Mouse (Mus musculus): ENCODE measurements at regions not wholly inside any gene's neighbourhood (a gene's known extent, or its start where the extent isn't known, plus 50 kb on each side); places are given as distances from the start of the nearest gene placed in this dataset.
"Not testable (repeated sequence)": the region's sequence is repeated elsewhere in the genome, so short reads cannot be mapped to it uniquely, and the experiment has no call there.

DNA sequence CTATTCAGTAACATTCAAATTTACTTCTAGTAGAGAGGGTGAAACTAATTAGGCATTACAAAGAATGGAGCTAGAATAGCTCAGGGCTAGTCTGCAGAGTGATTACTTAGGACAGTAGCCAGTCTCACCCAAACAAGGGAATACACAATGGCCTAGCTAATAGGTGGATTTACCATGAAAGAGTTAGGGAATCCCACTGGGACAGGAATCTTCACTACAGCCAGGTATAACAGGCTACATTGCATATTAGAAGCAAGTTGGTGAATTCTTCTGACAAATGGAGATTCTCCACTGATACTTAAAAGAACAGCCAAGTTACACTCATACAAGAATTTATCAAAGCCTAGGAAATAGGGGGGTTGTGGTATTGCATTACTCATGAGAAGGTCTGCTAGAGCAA lies 670.2 kb upstream of the Chrm3 start:
- not testable (repeated sequence) for DNase-seq (ENCODE audit: low spot score)

DNA sequence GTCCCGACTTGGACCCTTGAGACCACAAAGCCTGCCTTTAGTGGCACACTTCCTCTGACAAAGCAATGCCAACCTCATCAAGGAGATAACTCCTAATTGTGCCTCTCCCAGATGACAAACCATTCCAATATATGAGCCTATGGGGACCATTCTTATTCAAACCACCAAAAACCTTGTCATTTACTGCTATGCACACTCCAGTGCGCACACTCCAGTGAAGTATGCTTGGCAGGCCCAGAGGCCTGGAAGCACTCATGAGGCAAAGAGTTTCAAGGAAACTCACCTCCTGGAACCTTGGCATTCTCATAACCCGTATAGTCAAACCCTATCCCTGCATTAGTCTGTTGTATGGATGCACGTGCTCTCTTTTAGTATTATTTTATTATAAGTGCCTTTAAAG lies 669.7 kb upstream of the Chrm3 start:
- DNase-seq (ENCODE audit: low spot score), result no peak

DNA sequence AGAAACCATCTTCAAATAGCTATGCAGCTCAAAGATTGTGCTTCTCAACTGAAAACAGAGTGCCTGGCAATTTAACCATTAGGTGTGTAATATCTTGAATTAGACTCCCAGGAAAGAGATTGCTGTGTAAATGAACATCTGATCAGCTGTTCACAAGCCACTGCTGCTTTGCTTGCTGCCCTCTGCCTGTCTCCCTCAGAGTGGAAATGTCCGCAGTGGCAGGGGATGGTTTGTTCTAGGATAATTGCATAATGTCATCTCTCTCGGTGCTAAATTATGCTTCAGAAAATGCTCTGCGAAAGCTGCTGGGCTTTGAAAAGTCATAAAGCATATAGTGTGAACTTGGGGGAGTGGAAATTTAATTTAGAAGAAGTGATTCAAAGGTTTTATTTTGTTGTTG lies 665.3 kb upstream of the Chrm3 start:
- no peak for DNase-seq (ENCODE audit: low spot score)

DNA sequence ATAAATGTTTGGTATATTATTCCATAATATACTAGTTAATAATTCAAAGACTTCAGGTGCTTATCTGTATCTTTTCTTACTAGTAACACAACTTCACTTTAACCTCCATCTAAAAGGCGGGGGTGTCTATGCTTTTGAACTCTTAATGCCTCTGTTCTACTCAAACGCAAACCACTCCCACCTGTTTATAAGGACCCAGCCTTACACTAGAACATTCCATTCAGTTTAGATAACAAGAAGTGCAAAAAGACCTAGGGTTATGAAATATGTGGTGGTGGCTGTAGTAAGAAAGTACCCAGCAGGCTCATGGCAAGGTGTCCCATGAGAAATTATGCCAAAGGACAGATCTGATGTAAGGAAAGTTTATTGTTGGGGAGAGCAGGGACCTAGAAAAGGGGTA lies 663.8 kb upstream of the Chrm3 start:
- no peak for DNase-seq (ENCODE audit: low spot score)

DNA sequence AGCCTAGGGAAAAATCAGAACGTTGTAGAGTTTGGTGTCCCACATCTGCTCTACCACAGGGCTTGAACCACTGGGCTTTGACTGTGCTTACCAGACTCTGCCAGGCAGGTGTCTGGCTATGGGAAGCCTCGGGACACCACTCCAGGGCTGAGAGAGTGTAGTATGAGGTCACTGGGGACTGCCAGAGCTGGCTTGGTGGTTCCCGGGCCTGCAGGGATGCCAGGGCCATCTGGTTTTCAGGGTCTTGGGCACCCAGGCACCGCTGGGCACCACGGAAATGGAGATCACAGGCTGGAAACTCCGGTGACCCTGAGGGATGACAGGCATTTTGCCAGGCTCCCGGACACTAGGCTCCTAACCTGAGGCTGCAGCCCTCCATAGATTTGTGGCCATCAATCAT lies 656.9 kb upstream of the Chrm3 start:
- DNase-seq (ENCODE audit: low spot score), result no peak

DNA sequence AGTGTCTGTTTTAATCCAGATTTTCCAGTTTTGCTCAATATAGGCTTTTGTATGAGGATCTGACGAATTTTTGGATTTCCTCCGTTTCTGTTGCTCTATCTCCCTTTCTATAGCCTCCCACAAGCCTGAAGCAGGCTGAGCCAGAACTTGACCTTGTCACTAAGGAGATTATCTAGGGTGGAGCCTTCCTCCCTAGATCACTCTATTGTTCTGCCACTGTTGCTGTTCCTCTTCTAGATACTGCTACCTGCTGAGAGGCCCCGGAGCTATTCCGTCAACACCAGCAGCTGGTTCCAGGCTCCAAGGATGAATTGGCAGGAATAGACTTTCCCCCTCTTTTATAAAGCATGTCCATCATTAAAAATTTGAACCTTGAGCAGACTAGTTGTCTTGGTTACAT lies 644.7 kb upstream of the Chrm3 start:
- no peak for DNase-seq (ENCODE audit: low spot score)

DNA sequence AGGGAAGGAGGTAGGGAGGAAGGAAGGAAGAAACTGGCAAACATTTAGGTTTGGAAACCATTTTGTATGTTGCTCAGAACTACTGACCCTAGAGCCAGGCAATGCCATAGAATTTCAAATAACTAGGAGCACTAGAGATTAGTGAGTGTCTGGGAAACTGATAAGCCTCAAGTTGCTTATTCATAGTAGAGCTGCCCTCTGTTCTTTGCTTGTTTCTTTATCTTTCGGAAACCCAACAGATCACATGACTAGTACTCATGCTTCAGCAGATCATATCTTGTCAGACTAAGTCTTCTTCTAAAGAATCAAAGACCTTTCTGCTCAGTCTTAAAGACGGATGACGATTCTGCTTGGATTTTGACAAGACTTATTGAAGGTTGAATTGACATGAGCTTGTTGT lies 630.5 kb upstream of the Chrm3 start:
- DNase-seq (ENCODE audit: low spot score), result no peak

DNA sequence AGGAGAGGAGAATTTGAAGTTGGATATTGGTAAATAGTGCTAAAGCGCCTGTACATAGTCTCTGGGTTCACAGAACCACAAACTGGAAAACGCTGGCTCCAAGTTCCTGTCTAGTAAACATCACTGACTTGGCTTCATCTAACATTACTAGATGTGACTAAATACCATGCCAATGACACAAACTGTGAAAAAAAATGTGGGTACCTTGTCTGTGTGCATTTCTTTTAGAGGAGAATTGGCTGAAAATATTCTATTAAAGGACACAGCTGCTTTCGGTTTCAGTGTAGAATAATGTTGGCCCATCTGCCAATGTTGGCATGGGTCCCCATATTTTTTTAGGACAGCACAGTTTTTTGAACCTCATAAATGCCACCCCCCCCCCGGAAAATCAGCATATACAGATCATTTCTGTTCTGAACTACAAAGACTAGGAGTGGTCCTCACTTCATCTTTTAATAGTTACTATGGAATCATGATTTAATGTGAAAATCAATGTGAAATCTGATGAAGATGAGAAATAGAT lies 629.9 kb upstream of the Chrm3 start:
- peak; percentile 17 for DNase-seq (ENCODE audit: low spot score)

DNA sequence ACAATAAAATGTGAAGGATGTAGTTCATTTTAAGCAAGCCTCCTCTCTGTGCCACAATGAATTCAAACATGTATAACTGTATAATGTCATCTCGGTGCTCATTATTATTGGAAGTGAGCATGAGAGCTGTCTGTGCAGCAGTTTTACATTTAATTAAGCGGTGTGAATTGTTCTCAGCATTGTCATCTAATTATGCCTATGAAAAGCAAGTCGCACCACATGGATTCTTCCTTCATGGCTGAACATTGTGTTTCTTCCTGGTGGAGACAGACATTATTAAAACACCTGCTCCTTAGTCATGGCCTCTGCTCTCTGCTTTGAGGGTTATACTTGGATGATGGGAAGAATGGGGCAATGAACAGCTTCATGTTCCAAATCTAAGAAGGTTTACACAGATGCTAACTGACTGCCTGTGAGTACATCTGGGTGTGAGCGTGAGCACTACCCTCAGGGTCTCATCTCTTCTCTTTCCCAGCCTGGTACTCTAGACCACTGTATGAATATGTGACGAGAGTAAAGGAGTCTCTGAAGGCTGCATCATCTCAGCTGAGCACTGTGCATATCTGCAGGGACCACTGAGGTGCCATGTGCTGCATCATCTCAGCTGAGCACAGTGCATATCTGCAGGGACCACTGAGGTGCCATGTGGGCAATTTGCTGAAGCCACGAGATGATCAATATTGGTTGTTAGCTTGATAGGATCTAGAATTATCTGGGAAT lies 628.6 kb upstream of the Chrm3 start:
- DNase-seq (ENCODE audit: low spot score), result no peak

DNA sequence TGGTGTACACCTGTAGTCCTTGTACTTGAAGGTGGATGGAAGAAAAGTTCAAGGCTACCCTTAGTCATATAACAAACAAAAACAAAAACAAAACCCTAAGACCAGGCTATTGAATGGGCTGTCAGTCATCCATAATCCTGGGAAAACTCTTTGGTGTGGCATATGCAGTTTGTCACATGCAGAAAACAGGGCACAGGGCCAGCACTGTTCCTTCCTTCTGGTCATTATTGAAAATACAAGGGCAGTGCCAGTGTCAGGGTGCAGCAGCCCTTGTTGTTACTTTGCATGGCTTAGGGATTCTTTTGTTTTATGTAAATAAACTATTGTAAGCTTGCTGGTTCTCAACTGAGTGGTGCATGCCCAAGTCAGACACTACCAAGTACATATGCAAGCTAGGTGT lies 623.1 kb upstream of the Chrm3 start:
- no peak for DNase-seq (ENCODE audit: low spot score)

DNA sequence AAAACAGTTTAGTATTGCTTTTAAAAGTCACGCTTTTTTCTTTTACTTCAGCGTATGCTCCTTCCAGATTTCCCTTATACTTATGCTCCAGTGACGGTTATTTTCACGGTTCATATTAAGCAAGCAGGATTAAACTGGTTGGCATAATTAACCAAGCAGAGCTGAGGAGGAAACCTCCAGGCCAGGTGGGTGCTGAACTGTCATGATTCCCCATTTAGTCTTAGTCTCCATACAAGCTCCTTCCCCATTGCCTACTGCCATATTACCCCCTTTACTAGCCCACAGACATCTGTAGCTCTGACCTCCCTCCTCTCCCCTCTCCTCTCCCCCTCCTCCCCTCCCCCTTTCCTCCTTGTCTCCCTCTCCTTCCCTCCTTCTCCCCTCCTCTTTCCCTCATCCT lies 621.9 kb upstream of the Chrm3 start:
- no peak for DNase-seq (ENCODE audit: low spot score)

DNA sequence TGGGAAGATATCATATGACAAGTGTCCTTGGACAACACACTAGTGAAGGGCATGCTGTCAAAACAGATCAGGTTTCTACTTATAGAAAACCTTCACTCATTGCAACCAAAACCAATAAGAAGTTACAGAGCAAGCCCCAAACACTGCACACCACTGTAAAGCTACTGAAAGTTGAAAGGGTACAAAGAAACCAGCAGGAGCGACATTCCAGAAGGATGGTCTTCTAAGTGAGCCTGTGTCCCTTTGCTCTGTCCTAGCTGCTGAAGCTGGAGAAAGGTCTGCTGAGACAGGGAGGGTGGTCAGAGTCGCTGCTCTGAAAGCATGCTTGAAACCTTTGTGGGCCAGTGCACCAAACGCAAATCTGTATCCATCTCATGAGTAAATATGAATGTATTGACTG lies 611.3 kb upstream of the Chrm3 start:
- DNase-seq (ENCODE audit: low spot score), result no peak

DNA sequence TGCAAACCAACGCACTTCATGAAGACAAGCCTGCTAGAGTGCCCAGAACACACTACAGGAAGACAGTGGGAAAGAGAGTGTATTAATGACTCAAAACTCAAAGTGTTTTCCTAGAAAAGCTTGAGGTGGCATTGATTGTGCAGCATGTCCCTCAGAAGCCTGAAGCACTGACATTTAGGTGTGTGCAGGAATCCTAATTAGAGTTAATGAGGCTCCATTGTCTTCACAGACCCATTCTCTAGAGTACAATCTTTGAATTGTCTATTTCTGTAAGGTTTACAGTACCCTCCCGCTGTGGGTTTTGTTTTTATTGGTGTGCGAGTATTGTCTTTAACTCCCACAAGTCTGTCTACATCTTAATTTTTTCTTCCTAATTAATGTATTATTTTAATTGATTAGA lies 610.1 kb upstream of the Chrm3 start:
- DNase-seq (ENCODE audit: low spot score), result no peak

DNA sequence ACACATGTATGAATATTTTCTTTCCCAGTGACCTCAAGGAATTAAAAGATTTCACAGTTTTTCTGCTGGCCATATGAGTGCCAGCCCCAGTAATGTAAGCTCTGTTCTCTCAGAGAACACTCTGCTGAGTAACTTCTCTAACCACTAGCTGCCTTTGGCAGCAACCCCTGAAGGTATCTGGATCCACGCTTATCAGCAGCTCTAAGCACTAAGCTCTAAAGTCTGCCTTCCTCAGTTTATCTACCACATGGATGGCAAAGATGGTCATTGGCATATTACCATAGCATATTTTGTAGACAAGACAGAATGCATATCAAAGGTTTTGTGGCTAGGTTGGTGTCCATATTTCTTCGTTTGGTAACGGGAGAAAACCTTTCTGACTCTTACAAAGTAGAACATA lies 592.3 kb upstream of the Chrm3 start:
- DNase-seq (ENCODE audit: low spot score), result no peak

DNA sequence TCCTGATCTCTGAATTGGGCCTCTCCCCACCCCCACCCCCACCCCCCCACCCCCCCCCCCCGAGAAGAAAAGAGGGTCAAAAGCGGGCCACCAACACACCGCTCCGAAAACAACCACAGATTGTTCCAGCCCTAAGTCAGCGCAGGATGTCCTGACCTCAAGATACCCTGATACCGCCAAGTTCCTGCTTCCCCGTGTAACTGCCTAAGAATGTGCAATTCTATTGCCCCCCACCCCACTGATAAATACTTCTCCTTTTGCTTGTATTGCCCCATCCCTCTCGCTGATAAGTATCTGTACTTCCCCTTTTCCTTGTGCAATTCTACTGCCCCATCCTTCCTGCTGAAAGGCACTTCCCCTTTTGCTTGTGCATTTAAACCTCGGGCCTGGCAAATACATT lies 590.0 kb upstream of the Chrm3 start:
- DNase-seq (ENCODE audit: low spot score), result not testable (repeated sequence)

DNA sequence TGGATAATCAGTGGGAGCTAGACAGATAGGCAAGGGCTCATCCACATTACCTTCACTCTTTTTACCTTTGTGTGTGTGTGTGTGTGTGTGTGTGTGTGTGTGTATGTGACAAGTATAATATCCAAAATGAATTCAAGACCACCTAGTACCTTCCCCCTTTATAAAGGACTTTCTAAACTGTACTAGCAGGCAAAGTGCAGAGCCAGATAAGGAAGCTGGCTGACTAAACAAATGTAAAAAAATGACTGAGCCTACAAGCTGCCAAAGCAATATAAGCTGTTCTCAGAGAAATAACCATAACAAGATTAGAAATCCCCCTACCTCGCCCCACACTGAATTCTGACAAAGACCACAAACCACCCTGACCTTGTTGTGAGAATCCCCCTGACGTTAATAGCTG lies 586.8 kb upstream of the Chrm3 start:
- no peak for DNase-seq (ENCODE audit: low spot score)

DNA sequence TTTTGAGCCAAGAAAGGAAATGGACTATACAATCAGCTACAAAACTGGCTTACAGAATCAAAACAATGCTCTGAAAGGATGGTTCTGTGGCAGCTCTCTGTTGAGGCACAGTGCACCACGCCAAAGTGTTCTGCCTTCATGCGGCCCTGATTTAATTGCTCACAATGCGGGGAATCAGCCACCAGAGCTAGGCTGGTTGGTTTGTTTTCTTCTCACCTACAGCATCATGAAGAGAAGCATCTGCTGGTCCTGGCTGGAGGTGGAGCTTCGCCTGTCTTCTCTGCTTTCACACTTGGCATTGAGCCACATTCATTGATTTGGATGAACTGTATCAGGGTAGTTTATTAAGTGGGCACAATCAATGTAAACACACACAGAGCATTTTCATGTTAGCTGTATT lies 583.2 kb upstream of the Chrm3 start:
- no peak for DNase-seq (ENCODE audit: low spot score)

DNA sequence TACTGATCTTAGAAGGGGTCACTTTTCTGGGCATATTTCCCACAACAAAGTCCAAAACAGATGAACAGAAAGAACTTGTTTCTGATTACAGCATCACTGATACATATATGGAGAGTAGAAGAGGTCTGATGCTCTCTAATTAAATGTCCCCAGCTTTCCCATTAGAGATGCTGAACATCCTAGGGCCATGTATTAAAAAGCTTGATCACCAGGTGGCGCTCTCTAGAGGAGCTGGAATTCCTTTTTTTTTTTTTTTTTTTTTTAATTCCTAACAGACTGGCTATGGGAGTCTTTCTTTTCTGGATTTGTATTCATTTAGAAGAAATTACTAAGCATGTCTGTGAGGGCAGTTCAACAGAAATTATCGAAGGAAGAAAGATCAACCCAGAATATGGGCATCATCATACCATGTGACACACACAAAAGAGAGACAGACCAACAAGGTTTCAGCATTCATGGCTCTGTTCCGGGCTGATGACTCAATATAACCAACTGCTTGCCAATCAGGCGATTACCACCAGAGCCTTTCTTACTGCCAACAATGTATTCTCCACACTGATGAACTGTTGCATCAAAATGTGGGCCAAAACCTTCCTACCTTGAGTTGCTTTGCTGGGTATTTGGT lies 581.5 kb upstream of the Chrm3 start:
- no peak for DNase-seq (ENCODE audit: low spot score)

DNA sequence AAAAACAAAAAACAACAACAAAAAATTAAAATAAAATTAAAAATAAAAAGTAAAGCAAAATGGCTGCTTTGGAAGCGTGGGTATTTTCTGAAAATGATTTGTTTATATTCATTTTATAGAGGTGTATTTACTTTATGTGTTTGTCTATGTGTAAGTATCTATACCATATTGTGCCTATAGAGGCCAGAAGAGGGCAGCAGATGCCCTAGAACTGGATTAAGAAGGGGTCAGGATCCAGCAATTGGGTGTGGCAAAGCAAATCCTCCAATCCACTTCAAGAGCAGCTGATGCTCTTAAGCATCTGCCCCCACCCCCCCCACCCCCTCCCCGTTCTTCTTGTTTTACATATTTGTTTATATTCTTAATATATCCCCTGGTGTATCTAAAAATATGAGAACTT lies 577.6 kb upstream of the Chrm3 start:
- no peak for DNase-seq (ENCODE audit: low spot score)

DNA sequence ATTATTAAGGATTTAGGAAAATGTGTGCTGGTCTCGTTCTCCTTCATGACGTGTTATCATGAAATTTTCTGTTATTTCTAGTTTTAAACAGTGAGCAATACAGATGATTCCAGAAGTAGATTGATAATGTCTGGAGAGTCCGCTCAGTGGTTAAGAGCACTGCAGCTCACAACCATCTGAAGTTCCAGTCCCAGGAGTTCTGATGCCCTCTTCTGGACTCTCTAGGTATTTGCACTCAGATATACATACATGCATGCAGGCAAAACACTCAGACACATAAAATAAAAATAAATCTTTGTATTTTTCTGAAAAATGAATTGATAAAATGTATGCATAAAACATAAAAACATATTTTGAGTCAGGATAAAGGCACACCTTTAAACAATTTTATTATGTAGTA lies 570.1 kb upstream of the Chrm3 start:
- DNase-seq (ENCODE audit: low spot score), result no peak

DNA sequence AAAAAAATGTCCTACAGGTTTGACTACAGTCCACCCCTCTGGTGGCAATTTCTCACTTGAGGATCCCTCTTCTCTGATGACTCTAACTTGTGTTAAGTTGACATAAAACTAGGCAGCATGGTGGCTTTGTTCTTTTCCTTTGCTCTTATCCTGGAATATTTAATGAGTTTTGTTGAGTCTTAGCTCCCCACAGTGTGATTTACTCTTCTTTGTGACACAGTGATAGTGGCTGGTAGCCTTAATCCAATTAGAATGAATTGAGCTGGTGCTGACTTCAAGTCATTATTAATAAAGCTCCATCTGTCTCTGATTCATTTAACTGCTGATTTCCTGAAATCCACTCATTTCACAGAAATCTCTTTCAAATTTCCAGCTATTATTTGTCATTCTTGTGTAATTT lies 553.7 kb upstream of the Chrm3 start:
- no peak for DNase-seq (ENCODE audit: low spot score)

DNA sequence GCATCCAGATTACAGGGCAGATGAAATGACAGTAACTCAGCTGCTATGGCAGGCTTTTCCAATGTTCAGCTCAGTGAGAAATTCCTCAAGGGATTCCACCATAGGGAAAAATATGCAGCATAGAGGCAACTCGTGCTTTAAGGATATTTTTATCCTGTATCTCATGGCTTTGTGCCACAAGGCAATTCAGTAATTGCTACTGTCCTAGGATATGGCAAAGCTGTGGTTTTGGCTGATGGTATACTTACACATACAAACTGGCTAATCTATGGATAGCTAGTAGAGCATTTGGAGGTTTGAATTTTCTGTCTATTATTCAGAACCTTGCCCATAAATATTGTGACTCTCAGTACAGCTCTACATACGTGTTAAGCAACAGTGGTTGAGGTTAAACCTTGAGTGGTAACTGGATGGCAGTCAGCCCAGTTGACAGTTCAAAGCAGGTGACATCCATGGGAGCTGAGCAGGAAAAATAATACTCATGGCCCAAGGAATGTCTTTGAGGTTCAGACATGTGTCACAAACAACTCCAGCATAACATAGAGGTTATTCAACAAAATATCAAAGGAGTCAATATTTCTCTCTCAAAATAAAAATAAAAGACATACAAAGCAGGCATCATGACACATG lies 548.6 kb upstream of the Chrm3 start:
- DNase-seq (ENCODE audit: low spot score), result no peak

DNA sequence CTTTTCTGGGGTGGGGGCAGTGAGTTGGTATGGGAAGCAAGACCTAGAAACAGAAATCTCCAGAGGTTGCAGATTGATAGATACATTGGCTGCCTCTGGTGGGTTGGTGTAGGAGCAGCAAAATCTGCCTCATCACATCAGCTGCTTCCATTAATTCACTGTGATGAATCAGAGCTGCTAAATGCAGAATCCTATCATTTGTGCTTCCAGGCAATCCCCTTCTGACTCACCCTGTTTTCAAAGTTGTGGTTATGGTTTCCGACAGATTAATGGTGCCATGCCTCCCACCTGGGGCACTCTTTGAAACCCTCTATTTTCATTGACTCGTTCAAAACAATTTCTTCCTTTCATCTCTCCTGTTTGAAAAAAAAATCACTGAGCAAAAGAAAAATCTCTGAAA lies 507.2 kb upstream of the Chrm3 start:
- DNase-seq (ENCODE audit: low spot score), result peak; percentile 9
